Mouse (Mus musculus) forebrain, postnatal 0 days (tissue): Measurements from ENCODE around the gene Atp6v0d1. TPM values are rescaled to one million over a fixed set of nuclear protein-coding genes. Genes with fewer than 3 reads are reported as not detected.

Experiments
- ATAC-seq: fragments of 200-750 bp; cut with Nextera tagmentation; 2 replicates; pipeline ENCODE4 v1.8.0; 2017; ENCODE audit warnings: mild to moderate bottlenecking, moderate library complexity
- DNase-seq: peaks from one replicate; pipeline ENCODE4 v3.0.0-alpha.2; 2015
- H3K27ac ChIP-seq: fragments of 300-500 bp; sonication (generic); 2 replicates; pipeline ENCODE4 v1.5.1; 2014; ENCODE audit warnings: low read depth, mild to moderate bottlenecking, antibody characterized with exemption, low read length, moderate library complexity, mixed read lengths
- H3K27me3 ChIP-seq: fragments of 300-500 bp; sonication (generic); 2 replicates; pipeline ENCODE4 v1.6.1; 2014; ENCODE audit warnings: mild to moderate bottlenecking, low read length, mixed read lengths; ENCODE audit not compliant: insufficient read depth
- H3K36me3 ChIP-seq: fragments of 300-500 bp; sonication (generic); 2 replicates; pipeline ENCODE4 v1.6.1; 2014; ENCODE audit warnings: mild to moderate bottlenecking, moderate library complexity; ENCODE audit not compliant: insufficient read depth
- H3K4me1 ChIP-seq: fragments of 300-500 bp; sonication (generic); 2 replicates; pipeline ENCODE4 v1.6.1; 2014; ENCODE audit warnings: antibody characterized with exemption; ENCODE audit not compliant: insufficient read depth
- H3K4me2 ChIP-seq: fragments of 300-500 bp; sonication (generic); 2 replicates; pipeline ENCODE4 v1.6.1; 2014; ENCODE audit warnings: low read depth, mild to moderate bottlenecking, moderate library complexity
- H3K4me3 ChIP-seq: fragments of 300-500 bp; sonication (generic); 2 replicates; pipeline ENCODE4 v1.5.1; 2014; ENCODE audit warnings: low read depth, low read length, mixed read lengths
- H3K9ac ChIP-seq: fragments of 300-500 bp; sonication (generic); 2 replicates; pipeline ENCODE4 v1.6.1; 2014; ENCODE audit warnings: mild to moderate bottlenecking
- H3K9me3 ChIP-seq: fragments of 300-500 bp; sonication (generic); 2 replicates; pipeline ENCODE4 v1.6.1; 2016; ENCODE audit warnings: low read length
- CTCF ChIP-seq: sonication (generic); IDR thresholded peaks from 2 replicates; pipeline ENCODE4 v1.5.1; 2016; ENCODE audit warnings: antibody characterized with exemption, control low read depth, low read depth
- WGBS: fragments of 180-500 bp; shearing (Covaris S2); extraction: QIAGEN DNeasy Blood & Tissue Kit; methylation state at CpG from one replicate; pipeline ENCODE4 v1.1.7; 2014; 5-methylcytosine and 5-hydroxymethylcytosine counted together
- polyA plus RNA-seq: library from polyadenylated mRNA; unstranded; fragments of >200 nt; fragmentation: Nextera tagmentation; extraction: Ambion mirVana; gene quantifications from 2 replicates; pipeline ENCODE4 v1.2.1, GENCODE M21; 2015
- total RNA-seq: library from RNA; depleted of rRNA; stranded (reverse); fragments of >200 nt; gene quantifications from 2 replicates; pipeline ENCODE4 v1.2.3, GENCODE M21; 2014

The Atp6v0d1 gene
- total and polyA plus RNA-seq, 2 experiments from 2014 or later = 179 to 275 TPM

DNA sequence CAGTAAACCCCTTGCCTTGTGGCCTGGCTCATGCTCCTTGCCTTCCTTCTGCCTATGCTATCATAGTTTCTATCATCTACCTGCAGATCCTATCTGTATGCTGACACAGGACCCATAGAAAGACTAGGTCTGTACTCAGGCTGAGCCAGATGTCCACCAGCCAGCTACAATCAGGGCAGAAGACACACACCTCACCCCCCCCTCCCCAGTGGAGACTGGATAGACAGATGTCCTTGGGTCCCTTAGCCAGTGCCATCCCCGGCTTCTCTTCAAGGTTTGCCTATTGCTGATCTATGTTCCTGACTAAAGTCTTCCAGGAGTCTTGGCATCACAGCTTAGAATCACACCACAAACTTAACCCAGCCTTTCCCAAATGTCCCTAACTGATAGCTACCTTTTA, 37.6 kb downstream of the Atp6v0d1 start:
- Histone ChIP-seq H3K4me2 (no peak overlapping the region), H3K27ac (no peak overlapping the region), H3K4me3 (no peak overlapping the region), H3K9ac (no peak overlapping the region), H3K36me3 (peaks cover 57% of the 10 kb centered on the region), H3K4me1 (no peaks in the 10 kb centered on the region), H3K27me3 (no peaks in the 10 kb centered on the region), H3K9me3 (no peaks in the 10 kb centered on the region)
- WGBS = 93% methylated on average over 1 of the region's 1 CpGs
- ATAC-seq (no peak), DNase-seq (no peak)
- no peak for TF ChIP-seq CTCF

DNA sequence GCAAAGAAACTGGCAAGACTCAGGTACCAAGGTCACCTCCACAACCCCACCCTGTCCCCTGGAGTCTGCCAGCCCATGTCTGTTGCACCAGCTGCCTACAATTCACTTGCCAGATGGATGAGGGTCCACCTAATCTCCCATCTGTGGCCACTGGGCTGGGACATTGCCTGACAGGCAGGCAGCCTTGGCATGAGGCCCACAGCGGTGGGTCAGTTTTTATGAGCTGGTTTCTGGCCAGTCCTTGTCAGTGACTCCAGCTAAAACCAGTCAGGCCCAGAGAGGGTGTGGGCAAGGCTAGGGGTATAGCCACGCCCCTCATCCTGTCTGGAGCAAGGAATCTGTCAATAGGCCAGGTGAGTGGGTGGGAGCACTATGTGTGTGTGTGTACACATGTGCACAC, 38.7 kb downstream of the Atp6v0d1 start:
- no peak for TF ChIP-seq CTCF
- no peak overlapping the region for H3K9ac ChIP-seq
- no peak overlapping the region for H3K4me2 ChIP-seq
- no peaks in the 10 kb centered on the region for H3K4me1 ChIP-seq
- no peak overlapping the region for H3K27ac ChIP-seq
- H3K4me3 ChIP-seq = no peak overlapping the region
- 79% methylated on average over 2 of the region's 2 CpGs for WGBS
- no peaks in the 10 kb centered on the region for H3K27me3 ChIP-seq
- peaks cover 50% of the 10 kb centered on the region for H3K36me3 ChIP-seq
- no peaks in the 10 kb centered on the region for H3K9me3 ChIP-seq
- DNase-seq (no peak), ATAC-seq (no peak)

DNA sequence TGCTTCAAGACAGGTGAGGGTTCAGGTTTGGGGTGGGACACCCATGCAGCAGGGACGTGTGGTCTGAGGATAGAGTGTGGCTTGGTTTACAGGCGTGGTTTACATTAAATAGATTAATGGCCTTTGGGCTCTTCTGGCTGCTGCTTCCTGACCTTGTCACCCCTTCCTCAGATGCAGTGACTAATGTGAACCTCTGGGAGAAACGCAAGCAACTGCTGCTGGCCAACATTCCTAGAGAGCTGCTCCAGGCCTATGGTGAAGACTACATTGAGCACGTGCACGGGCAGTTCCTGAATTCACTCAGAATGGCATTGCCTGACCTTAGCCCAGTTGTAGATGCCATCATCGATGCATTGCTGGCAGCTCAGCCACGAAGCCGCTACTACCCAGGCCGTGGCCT, 43.0 kb downstream of the Atp6v0d1 start:
- Histone ChIP-seq H3K4me1 (peaks cover 7% of the 10 kb centered on the region; the same call in 1 of the 2 replicates), H3K4me3 (no peak overlapping the region), H3K36me3 (peaks cover 25% of the 10 kb centered on the region), H3K9me3 (no peaks in the 10 kb centered on the region), H3K27ac (no peak overlapping the region), H3K4me2 (no peak overlapping the region), H3K9ac (no peak overlapping the region), H3K27me3 (peaks cover 6% of the 10 kb centered on the region)
- WGBS = 92% methylated on average over 9 of the region's 9 CpGs
- ATAC-seq (no peak), DNase-seq (no peak)
- TF ChIP-seq CTCF = no peak

DNA sequence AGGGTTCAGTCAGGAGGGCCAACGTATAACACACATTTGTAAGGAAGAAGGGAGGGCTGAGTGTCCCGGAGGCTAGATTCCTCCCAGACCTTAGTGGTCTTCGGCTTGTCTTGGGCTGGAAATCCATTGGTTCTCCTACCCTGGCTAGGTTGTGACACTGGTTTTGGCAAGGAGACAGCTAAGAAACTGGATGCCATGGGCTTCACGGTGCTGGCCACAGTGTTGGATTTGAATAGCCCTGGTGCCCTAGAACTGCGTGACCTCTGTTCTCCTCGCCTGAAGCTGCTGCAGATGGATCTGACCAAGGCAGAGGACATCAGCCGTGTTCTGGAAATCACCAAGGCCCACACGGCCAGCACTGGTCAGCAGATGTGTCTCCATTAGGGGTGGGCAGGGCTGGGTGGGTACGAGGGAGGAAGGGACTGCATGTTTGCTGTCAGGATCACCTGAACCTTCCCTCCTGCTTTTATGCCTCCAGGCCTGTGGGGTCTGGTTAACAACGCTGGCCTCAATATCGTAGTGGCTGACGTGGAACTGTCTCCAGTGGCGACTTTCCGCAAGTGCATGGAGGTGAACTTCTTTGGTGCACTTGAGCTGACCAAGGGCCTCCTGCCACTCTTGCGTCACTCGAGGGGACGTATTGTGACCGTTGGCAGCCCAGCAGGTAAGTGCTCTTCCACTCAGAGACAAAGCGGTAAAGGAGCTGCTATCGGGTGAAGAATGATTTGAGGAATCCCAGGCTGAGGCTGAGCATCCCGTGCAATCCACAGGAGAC, 43.7 kb downstream of the Atp6v0d1 start:
- no peak for DNase-seq
- H3K9me3 ChIP-seq = no peaks in the 10 kb centered on the region
- TF ChIP-seq CTCF = peak; percentile 17; the same call in 1 of the 2 replicates
- H3K4me2 ChIP-seq = no peak overlapping the region
- no peak overlapping the region for H3K4me3 ChIP-seq
- no peak overlapping the region for H3K27ac ChIP-seq
- H3K9ac ChIP-seq = no peak overlapping the region
- no peak for ATAC-seq
- H3K27me3 ChIP-seq = peaks cover 7% of the 10 kb centered on the region
- peaks cover 7% of the 10 kb centered on the region; the same call in 1 of the 2 replicates for H3K4me1 ChIP-seq
- peaks cover 25% of the 10 kb centered on the region for H3K36me3 ChIP-seq
- WGBS = 87% methylated on average over 21 of the region's 21 CpGs

DNA sequence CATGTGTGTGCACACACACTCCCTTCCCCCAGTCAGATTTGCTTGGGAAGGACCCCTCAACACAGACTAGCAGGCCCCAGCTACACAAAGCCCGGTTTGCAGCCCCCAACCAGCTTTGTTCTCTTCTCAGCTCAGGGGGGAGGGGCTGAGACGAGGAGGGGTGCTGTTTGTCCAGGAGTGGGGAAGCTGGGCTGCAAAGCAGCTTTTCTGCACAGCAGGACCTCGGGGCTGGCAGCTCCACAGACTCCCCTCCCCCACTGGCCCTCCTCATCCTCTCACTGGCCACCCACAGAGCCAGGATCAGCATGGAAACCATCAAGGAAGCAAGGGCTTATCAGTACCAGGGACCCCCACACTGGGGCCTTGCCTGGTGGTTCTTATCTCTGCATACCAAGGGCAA, 44.8 kb downstream of the Atp6v0d1 start:
- Histone ChIP-seq H3K36me3 (peaks cover 21% of the 10 kb centered on the region), H3K9me3 (no peaks in the 10 kb centered on the region), H3K27ac (no peak overlapping the region), H3K27me3 (peaks cover 11% of the 10 kb centered on the region), H3K4me1 (peaks cover 11% of the 10 kb centered on the region; the same call in 1 of the 2 replicates), H3K9ac (no peak overlapping the region), H3K4me3 (no peak overlapping the region), H3K4me2 (no peak overlapping the region)
- DNase-seq = no peak
- 0% methylated on average over 3 of the region's 3 CpGs for WGBS
- no peak for TF ChIP-seq CTCF
- ATAC-seq = no peak

DNA sequence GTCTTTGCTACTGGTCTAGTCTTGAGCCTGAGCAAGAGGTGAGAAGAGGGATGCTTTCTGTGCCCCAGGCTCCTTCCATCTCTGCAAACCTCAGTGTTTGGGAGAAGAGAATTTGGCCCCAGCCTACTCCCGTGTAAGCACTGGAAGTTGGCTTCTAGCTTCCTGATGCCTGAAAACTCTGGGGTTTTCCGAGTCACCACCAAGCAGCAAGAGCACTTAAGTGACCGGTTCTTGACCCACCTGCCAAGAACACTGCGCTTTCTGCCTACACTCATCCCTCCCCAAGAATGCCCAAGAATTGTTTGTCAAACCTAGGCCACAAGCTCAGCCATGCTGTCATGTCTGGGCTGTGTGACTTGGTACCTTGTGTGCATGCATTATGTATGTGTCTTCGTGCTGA, 45.3 kb downstream of the Atp6v0d1 start:
- H3K27ac ChIP-seq = no peak overlapping the region
- H3K9me3 ChIP-seq = no peaks in the 10 kb centered on the region
- 32% methylated on average over 5 of the region's 5 CpGs for WGBS
- no peak overlapping the region for H3K4me3 ChIP-seq
- peaks cover 11% of the 10 kb centered on the region for H3K27me3 ChIP-seq
- no peak overlapping the region for H3K4me2 ChIP-seq
- TF ChIP-seq CTCF = no peak
- peaks cover 21% of the 10 kb centered on the region for H3K36me3 ChIP-seq
- DNase-seq (no peak), ATAC-seq (no peak)
- no peak overlapping the region for H3K9ac ChIP-seq
- peaks cover 11% of the 10 kb centered on the region; the same call in 1 of the 2 replicates for H3K4me1 ChIP-seq

DNA sequence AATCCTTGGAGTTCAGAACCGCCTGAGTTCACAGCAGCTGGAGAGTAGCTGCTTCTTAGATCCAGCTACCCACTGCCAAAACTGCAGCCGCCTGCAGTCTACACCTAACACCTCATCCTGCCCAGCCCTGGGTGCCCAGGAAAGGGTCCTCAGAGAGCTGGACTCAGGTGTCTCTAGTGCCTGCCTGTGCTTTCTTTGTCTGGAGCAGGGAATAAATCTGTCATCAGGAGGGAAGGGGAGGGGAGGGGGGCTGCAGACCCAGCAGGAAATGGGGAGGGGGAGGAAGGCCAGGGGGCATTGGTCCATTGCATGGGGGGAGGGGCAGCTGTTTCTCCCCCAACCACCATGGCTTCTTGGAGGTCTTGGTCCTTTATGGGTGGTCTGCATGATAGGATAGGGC, 46.3 kb downstream of the Atp6v0d1 start:
- H3K27ac ChIP-seq = no peak overlapping the region
- TF ChIP-seq CTCF = no peak
- H3K9ac ChIP-seq = no peak overlapping the region
- peaks cover 11% of the 10 kb centered on the region; the same call in 1 of the 2 replicates for H3K4me1 ChIP-seq
- WGBS = 6% methylated on average over 2 of the region's 2 CpGs
- DNase-seq = no peak
- H3K36me3 ChIP-seq = peaks cover 12% of the 10 kb centered on the region
- H3K27me3 ChIP-seq = peaks cover 11% of the 10 kb centered on the region
- no peak for ATAC-seq
- no peaks in the 10 kb centered on the region for H3K9me3 ChIP-seq
- H3K4me2 ChIP-seq = no peak overlapping the region
- no peak overlapping the region for H3K4me3 ChIP-seq
